Mouse (Mus musculus) c-Kit-positive CD71-negative TER-119-negative erythroid progenitor cells, embryonic 14.5 days (primary cell): ENCODE results near the gene Cd300a.

Experiments
- DNase-seq: peaks from one replicate; pipeline ENCODE4 v3.0.0-alpha.2; 2013; ENCODE audit warnings: low read depth

The Cd300a gene

DNA sequence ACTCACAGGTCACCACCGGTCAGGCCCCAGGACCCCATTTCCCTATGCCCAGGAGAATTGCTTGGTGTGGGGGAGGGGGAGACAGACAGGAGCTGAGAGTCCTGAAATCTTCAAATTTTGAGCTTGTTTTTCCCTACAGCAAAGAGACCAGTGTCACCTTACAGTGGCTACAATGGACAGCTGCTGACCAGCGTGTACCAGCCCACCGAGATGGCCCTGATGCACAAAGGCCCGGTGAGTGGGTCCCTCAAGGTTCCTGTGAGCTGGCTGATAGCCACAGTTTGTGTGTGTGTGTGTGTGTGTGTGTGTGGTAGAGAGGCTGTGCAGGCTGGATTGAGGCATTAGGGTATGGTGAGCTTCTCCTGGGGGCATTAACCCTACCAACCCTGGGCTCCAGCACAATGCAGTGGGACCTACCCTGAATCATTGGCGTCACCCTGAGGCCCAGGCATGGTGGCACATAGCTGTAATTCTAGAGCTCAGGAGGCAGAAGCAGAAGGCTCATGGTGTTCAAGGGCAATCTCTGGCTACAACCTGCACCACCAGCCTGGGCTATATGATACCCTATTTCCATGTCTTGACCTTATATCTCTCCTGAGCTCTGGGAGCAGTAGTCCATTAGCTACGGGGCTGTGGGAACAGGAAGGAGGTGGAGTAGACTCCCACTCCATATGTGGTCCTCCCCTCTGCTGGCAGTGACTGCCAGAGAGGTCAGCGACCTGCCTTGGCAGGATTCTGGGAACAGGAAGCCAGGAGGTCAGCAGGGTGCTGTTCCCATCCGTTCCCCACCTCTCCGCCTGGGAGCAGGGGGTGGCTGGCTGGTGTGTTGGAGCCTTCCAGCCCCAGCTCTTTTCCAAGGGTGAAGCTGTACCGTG, 23.1 kb upstream of the Cd300a start:
- no peak for DNase-seq

DNA sequence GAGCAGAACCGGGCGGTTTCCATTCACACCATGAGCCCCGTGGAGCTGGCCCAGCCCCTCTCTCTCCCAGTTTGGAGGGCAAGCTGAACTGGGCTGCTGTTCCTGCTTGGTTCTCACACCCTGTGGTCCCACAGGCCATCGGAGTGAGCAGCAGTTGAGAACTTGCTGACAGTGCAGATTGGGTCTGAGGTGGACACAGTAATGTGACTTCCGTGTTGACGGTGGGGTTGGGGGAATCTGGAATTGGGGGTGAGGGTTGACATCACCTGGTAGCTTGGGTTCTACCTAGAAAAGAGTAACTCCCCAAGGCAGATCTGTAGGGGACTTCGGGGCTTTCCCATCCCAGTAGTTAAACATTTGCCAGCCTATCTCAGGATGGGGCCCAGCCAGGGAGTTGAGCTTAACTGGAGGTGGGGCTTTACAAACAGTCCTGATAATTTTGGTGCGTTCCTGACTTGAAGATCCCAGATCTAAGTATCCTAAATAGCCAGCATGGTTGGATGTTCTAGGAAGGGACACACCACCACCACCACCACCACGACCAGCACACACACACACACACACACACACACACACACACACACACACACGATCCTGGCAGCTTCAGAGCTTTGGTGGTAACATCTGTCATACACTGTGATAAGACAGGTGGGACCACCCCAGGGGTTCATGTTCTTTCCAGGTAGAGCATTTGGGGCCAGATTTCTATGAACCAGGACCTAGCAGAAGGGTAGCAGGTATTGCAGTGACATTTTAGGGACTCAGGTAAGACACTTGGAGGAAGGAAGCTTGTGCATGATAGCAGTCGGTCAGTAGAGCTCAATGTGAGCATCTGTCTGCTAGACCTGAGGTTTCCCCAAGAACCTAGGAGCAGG, 22.2 kb upstream of the Cd300a start:
- DNase-seq: no peak

DNA sequence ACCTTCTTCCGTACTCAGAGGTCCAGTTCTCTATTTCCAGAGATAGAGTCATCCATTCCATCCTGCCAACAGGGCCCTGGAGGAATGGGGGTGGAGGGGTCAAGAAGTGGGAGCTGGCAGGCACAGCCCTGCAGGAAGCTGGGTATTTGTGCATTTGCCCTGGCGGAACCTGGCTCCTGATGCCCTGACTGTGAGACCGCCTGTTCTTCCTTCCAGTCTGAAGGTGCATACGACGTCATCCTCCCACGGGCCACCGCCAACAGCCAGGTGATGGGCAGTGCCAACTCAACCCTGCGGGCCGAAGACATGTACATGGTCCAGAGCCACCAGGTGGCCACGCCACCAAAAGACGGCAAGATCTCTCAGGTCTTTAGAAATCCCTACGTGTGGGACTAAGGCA, 21.6 kb upstream of the Cd300a start:
- no peak for DNase-seq

DNA sequence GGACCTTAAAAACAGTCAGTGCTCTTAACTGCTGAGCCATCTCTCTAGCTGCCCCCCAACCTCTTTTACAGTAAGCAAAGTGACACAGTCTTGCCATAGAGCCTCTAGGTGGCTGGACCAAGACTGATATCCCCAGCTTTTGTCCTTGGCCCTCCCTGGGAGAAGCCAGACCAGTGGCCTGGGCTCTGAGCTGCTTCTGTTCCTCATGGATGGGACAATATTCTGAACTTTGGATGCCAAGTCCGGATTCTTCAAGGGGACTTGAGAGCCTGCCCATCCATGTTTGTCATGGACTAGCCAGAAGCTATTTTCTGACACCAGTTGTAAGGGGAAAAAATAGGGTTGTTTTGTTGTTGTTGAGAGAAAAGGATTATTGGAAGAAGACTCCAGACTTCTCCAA, 20.1 kb upstream of the Cd300a start:
- DNase-seq: no peak

GRCm38 (mm10) chr11:114871540-114871939, 18.3 kb upstream of the Cd300a start:
- no peak for DNase-seq

GRCm38 (mm10) chr11:114873022-114873817, 16.6 kb upstream of the Cd300a start:
- DNase-seq: no peak

- DNase-seq: no peak
These were observed 15.4 kb upstream of the Cd300a start for GRCm38 (mm10) chr11:114874226-114875145.

GRCm38 (mm10) chr11:114875301-114875801, 14.5 kb upstream of the Cd300a start:
- no peak for DNase-seq

DNA sequence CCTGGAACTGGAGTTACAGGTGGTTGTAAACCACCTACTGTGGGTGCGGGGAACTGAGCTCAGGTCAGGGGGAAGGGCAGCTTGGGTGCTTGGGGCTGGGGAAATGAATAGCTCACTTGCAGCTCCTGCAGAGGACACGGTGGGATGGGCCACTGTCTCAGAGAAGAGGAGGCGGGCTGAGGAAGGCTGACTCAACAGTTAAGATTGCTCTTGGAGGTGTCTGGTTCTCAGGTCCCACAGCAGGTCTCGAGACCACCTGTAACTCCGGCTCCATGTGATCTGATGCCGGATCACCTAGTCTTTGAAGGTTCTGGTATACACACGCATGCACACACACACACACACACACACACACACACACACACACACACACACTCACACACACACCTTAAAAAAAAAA, 13.7 kb upstream of the Cd300a start:
- DNase-seq: no peak

DNA sequence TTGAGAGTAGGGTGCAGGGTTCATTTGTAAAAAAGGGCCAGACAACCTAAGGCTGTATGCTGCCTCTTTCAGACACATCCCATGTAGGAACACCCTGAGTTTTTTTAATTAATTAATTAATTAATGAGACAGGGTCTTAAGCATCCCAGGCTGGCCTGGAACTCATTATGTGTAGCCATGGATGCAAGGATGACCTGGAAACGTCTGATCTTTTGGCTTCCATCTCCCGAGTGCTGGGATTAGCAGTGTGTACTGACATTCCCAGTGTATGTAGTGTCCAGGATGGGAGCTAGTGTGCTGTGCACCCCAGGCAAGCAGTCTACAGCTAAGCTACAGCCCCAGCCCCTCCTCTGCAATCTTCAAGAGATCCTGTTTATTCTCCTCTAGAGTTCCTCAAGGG, 13.2 kb upstream of the Cd300a start:
- DNase-seq: no peak

DNA sequence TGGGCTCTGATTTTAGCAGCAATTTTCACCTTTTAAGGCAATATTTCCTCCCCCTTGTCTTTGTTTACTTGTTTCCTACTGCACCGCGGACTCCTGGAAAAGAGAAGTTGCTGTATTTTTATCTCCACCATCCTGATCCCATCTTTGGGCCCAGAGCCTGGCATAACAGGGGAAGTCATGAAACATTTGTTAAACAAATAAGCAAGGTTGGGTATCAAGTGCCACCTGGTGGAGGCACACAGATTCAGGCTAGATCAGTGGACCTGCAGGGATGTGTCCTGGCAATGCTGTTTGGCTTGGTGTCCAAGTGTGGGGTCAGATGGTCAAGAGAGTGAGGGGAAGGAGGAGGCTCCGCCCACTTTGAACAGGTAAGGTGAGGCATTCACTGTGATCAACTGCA, 12.7 kb upstream of the Cd300a start:
- no peak for DNase-seq

DNA sequence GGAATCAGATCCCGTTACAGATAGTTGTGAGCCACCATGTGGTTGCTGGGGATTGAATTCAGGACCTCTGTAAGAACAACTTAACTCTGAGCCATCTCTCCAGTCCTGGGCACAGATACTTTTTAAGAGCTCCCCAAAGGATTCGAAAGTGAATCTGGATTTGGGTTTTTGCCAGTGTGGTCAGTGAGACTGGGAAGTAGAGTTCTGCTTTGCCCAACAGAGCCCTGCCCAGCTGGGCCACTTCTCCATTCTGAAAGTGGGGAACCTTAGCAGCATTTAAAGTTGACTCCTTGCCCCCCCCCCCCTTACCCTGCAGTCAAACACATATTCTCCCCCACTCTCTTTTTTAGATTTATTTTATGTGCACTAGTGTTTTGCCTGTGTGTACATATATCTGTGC, 10.2 kb upstream of the Cd300a start:
- DNase-seq: no peak

DNA sequence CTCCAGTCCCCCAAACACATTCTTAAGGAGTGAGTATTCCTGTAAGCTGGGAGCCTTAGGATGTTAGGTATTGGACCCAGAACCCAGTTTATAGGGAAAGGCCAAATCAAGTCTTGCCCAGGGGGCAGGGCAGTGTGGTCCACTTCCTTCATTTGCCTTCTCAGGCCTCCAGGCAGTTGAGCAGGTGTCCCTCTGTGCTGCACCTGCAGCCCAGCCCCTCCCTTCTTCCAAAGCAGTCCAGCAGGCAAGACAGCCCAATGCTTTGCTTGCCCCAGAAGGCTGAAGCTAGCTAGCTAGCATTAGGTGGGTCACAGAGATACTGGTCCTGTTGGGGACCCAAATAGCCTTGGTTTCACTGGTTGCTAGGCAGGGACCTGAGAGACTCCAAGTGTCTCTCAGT, 9.7 kb upstream of the Cd300a start:
- no peak for DNase-seq

GRCm38 (mm10) chr11:114880589-114880988, 9.3 kb upstream of the Cd300a start:
- DNase-seq: peak; percentile 58

GRCm38 (mm10) chr11:114883251-114883789, 6.5 kb upstream of the Cd300a start:
- no peak for DNase-seq

DNA sequence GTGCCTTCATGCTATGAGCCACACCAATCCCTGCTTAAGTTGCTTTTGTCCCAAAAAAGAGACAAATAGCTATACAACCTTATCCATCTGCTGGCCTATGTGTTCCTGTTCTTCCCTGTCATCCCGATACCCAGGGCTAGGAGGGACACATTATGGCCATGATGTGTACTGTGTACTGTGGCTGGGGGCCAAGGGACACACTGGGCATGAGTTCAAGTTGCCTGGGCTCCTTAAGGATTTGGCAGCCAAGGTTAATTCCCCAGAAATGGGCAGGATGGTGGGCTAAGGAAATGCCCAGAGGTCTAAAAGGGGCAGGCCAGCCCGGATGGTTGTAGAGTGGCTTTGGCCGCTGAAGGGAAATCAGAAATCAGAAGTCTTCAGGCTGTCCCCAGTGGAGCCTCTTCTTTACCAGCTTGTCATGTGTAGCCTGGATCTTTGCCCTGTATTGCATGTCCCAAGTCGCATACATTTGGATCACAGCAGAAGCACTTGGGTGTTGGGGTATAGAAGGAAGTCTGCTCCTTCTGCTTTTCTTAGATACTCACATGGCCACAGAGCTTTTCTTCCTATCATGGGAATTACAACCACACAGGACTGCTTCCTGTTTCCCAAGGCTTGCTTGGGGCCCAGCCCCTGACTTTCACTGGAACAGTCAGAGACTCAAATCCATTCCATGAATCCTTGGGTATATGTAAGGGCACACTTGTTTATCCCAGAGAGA, 5.3 kb upstream of the Cd300a start:
- DNase-seq: no peak

GRCm38 (mm10) chr11:114890542-114890941, 701 bp downstream of the Cd300a start:
- DNase-seq: no peak

GRCm38 (mm10) chr11:114896085-114896484, 6.2 kb downstream of the Cd300a start:
- DNase-seq: no peak

GRCm38 (mm10) chr11:114898026-114898425, 8.2 kb downstream of the Cd300a start:
- DNase-seq: no peak

DNA sequence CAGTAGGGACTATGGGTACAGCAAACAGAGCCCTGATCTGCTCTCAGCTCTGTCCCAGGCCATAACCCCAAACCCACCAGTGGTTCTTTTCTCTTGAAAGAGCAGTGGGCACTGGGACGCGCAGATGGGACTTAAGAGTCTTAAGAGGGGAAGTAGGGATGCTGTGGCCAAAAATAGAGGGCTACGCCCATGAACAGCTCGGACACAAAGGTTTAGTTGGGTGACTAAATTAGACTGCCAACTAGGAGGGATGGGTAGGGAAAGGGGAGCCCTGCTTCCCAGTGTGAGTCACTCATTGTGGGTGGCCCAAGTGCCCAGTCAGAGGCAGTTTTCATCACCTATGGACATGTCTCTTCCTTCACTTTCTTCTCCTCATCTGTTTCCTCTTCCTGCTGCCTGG, 13.4 kb downstream of the Cd300a start:
- DNase-seq: no peak
